Mouse (Mus musculus): ENCODE data around the gene Arsg.

The Arsg gene

DNA sequence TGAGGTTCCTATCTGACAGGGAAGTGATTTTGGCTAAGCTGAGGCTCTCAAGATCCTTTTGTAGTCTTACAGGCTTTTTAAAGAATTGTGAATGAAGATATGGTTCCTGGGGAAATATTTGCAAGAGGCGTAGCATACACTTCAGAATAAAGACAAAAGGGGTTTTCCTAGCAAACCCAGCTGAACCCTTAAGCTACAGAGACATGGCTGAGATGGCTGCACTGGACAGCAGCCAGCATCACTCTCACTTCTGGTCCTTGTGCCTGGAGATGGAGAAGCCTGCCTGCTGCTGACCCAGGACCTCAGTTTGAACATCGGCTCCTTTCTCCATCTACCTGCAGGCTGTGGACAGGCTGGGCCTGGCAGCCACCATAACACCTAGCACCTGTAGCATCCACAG, 101.4 kb downstream of the Arsg start:
- in situ Hi-C loops (cut with MboI; ENCODE audit: unreplicated experiment in 2 of 2), result no loop called here

DNA sequence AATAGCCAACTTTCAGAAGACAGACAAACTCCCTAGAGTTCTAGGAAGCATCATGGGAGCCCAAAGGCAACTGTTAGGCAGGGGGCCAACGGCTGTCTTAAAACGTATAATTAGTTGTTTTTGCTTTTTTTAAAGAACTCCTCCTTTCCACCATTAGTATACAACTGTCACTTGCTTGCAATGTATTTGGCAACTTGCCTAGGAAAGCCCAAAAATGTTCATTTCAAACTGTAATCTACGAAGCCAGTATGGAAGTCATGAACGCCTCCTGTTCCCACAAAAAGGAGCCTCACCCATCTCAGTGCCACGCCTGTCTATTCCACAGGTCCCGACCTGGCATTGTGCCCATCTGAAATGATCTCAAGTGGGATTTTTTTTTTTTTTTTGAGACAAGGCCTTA, 102.7 kb downstream of the Arsg start:
- in situ Hi-C loops (cut with MboI; ENCODE audit: unreplicated experiment in 2 of 2), result no loop called here

DNA sequence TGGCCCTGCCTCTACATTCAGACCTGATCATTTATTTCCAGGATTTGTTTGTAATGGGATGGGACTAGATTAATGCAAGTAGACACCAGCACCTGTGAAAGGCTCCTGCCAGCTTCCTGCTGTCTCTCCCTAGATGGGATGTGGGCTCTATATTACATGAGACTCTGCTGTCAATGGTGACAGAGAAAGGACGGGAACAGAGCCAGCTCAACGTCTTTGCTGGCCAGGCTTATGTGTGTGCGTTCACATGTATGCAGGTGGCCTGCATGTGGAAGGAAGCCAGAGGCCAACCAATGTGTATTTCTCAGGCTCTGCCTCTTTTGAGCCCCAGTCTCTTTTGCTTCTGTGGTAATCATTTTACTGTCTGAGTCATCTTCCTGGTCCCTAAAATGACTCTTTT, 105.4 kb downstream of the Arsg start:
- in situ Hi-C loops (cut with MboI; ENCODE audit: unreplicated experiment in 2 of 2), result no loop called here

DNA sequence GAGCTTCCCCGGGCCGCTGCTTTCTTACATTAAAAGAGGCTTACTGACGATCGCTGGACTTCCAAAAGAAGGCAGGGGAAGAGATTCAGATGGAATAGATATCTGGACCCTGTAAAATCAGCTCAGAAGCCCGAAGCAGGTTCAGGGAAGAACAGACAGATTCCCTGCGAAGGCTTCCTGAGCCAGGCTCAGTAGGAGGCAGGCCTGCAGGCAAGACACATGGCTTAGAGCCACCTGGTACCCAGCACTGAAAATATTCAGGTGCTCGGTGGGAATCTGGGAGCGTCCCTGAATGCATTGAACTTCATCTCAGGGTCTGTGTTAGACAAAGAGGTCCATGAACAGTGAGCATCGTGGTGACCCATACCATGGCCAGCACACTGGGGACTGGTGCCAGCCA, 106.8 kb downstream of the Arsg start:
- in situ Hi-C loops (cut with MboI; ENCODE audit: unreplicated experiment in 2 of 2), result loop anchor here (5.0 kb wide), 2 partner anchors 133 to 333 kb away; no protein-coding TSS in a partner anchor

DNA sequence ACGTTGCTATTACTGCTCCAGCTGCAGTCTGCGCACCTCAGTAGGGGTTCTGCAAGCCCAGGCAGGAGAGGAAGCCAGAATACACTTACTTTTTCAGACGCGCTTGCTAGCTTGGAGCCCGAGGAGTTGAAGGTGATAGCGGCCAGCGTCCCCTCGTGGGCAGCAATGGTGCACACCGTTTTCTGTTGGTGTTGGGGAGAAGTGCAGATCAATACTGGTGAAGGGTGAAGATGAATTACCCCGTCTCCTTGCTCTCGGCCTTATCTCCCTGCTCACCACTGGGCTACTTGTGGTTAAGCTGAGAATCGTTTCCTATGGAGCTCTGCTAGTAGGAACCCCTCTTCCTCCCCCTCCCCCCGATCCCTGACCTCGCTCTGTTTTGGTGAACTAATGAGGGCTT, 110.8 kb downstream of the Arsg start:
- in situ Hi-C loops (cut with MboI; ENCODE audit: unreplicated experiment in 2 of 2), result loop anchor here (5.0 kb wide), 2 partner anchors 137 to 337 kb away; no protein-coding TSS in a partner anchor

DNA sequence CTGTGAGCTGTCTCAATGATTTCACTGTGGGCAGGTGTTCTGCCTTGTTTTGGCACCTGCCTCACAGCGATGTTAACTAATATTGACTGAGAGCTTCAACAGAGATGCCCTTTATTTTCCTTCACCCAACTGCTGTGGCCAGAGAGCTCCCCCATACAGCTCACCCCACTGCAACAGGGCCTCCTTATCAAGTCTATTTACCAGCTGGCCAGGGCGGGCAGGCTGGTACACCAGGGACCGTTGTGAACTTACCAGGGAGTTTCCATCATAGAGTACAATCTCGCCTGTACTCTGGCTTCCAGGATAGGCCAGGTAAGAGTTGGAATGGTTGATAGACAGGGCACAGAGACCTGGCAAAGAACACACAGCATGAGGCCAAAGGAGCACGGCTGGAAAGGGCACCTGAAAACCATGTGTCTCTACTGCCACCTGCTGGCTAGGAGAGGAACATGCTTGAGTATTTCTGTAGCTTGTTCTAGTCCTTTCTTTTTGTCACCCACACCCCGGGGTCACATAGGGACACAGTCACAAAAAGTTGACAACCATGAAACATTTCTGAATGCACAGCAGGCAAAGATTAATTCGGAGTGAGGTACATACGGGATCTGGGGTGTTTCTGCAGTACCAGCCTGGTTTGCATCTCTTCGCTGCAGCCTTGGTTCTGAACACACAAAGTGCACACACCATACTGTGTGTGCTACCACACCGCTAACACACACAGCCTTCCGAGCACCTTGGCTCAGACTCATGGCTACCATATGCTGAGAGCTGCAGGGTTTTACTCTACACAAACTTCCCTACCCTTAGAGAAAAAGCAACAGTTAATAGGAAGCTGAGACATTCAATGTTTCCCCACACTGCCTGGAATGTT, 111.9 kb downstream of the Arsg start:
- in situ Hi-C loops (cut with MboI; ENCODE audit: unreplicated experiment in 2 of 2), result loop anchor here (5.0 kb wide), 4 partner anchors 138 to 338 kb away; no protein-coding TSS in a partner anchor

DNA sequence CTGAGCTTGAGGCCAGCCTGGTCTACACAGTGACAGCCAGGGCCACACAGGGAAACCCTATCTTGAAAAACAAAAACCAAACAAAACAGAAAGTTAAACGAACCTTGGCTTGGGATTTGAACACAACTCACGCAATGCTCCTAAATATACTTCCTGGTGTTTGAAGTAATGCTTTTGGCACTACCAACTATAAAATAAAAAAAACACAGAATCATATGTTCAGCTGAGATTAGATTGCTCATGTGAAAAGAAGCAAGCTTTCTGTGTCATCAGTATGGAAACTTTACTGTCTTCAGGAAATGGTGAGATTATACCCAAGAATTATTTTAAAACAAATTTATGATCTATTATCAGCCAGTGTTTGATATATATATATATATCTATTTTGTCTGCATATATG, 113.2 kb downstream of the Arsg start:
- in situ Hi-C loops (cut with MboI; ENCODE audit: unreplicated experiment in 2 of 2), result loop anchor here (5.0 kb wide), 3 partner anchors 264 to 339 kb away; no protein-coding TSS in a partner anchor

DNA sequence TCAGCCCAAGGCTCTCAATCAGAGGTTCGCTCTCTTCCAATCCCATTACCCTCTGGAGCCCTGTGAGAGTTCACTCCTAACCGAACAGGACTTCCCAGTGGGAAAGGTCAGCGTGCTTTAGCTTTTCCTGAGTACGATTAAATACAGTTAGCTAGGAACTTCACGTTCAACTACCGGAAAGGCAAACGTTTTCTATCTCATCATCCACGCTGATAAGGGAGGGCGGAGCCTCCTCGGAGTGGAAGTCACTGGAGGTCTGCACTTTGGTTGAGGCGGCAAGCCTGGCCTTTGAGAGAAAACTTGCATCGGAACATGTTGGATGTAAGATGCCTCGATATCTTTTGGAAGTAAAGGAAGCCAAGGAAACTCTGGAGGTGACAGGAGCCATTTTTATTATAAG, 113.8 kb downstream of the Arsg start:
- in situ Hi-C loops (cut with MboI; ENCODE audit: unreplicated experiment in 2 of 2), result loop anchor here (5.0 kb wide), 3 partner anchors 265 to 340 kb away; no protein-coding TSS in a partner anchor

DNA sequence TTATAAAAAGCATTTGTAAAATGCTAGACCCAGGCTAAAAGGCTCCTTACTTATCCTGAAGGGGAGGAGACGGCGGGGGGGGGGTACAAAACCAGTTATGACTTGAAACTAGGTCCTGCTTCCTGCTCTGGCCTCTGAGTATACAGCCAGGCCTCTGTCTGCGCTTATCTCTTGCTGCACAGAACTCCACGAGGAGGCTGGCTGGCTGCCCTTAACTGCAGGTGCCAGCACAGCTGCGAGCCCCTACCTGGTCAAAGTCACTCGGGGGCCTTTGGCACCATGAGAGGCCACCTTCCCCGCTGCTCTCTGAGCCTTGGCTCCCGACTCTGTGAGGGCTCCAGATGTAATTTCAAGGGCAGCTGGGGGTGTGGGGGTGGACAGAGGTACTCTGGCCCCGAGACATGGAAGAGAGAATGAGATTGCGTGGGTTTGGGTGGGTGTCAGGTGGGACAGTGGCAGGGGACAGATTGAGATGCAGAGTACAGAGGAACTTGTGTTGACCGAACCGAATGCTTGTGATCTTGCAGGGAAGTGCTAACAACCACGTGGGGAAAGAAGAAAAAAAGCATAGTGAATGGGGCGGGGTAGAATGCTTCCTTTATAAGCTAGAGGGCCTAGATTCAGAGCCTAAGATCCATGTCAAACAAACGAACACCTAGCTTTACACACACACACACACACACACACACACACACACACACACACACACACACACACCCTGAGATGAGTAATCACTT, 114.6 kb downstream of the Arsg start:
- in situ Hi-C loops (cut with MboI; ENCODE audit: unreplicated experiment in 2 of 2), result loop anchor here (5.0 kb wide), 3 partner anchors 266 to 341 kb away; no protein-coding TSS in a partner anchor

DNA sequence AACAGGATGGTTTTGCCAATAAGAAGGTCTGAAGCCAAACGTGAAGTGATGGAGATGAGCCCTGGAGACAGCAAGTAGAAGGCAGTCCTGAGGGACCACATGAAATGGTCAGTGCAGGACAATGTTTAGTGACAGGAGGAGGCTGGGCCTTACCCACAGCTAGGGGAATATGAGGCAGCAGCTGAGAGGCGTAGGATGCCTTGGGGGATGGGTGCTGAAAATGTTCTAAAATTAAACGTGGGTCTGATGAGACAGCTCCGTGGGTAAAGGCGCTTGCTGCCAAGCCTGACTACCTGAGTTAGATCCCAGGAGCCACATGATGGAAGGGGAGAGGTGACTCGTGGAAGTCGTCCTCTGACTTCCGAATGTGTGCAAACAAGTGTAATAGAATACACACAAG, 116.8 kb downstream of the Arsg start:
- in situ Hi-C loops (cut with MboI; ENCODE audit: unreplicated experiment in 2 of 2), result no loop called here

DNA sequence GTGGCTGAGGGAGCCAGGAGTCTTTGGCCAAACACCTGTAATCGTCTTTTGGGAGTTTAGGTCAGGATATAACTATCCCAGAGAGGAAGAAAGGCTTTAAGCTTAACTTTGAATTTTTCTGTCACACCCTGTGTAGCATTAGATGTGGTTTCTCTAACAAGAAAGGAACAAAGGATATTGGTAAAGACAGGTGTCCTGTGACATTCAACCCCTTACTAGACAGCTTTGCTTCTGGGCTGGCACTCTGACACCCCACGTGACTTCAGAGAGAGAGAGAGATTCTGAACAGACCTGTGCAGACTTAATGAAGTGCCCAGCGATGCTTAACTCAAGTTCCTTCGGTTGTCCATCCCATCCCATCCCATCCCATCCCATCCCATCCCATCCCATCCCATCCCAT, 118.3 kb downstream of the Arsg start:
- in situ Hi-C loops (cut with MboI; ENCODE audit: unreplicated experiment in 2 of 2), result no loop called here

DNA sequence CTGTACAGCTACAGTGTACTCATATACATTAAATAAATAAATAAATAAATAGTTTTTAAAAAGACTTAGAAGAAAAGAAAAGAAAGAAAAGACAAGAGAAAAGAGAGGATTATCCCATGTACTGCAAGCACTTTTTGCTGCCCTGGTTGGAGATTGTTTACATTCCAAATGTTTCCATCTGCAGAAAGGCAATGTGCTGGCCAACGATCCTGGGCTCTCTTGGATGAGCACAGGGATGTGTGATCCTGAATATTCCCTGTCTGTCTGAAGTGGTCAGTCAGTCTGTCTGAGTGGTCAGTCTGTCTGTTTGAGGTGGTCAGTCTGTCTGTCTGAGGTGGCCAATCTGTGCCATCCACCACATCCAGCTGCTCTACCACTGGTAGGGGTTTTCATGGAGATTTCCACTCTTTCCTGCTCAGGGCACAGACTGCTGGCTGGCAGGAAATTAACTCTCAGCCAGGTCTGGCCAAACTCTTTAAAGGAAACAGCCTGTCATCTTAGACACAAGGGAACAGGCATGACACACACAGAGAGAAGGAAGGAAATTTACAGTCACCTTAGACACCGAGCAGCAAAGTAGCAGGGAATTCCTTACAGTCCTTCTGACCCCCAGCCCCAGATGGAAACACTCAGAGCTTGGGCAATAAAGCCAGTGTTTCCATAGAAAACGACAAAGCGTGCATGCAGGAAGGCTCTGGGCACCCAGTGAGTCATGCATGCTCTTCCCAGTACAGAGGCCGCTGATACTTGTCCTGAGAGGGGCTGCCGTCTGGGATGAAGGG, 120.2 kb downstream of the Arsg start:
- in situ Hi-C loops (cut with MboI; ENCODE audit: unreplicated experiment in 2 of 2), result no loop called here

DNA sequence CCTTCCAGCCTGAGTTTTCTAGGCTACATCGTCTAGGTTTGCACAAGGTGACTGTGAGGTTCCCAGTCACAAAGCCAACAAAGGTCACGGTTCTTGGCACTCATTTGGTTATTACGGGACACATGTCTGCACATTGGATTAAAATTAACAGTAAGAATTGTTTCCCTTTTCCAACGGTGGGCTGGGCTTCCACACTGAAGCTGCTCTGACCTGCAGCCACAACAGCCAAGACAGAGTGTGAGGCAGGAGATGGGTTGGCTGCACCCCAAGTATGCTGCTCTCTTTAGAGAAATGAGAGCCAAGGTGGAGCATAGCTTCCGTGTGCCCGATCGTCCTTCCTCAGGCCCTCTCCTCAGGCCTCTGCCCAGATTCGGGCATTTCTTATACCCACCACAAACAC, 121.6 kb downstream of the Arsg start:
- in situ Hi-C loops (cut with MboI; ENCODE audit: unreplicated experiment in 2 of 2), result no loop called here

DNA sequence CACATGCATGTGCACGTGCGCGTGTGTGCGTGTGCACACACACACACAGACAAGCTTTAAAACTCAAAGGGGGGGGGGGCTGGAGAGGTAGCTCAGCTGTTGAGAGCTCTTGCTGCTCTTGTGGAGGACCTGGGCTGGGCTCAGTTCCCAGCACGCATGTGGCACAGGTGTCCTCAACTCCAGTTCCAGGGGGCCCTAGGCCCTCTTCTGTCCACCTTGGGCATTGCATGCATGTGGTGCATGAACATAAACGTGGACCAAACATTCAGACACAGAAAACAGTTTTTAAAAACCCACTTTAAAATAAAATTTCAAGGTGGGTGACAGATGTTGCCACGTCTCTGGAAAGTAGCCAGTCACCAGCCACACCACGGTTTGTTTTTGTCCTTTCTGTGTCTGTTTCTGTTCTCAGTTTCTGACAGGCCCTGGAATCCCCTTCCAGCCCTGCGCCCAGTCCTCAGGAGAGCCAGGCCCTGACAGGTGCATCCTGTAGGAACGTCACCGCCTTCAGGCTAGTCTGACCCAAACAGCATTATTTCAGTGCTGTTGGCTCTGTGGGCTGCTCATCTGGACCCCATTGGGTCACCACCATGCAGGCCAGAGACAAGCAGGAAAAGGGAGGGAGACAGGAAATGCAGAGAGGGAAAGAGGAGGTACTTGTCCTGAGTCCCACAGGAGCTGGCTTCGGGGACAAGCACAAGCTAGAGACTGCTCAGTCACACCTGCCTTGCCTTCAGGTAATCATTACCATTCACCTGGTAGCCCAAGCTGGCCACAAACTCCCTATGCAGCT, 125.8 kb downstream of the Arsg start:
- in situ Hi-C loops (cut with MboI; ENCODE audit: unreplicated experiment in 2 of 2), result no loop called here

DNA sequence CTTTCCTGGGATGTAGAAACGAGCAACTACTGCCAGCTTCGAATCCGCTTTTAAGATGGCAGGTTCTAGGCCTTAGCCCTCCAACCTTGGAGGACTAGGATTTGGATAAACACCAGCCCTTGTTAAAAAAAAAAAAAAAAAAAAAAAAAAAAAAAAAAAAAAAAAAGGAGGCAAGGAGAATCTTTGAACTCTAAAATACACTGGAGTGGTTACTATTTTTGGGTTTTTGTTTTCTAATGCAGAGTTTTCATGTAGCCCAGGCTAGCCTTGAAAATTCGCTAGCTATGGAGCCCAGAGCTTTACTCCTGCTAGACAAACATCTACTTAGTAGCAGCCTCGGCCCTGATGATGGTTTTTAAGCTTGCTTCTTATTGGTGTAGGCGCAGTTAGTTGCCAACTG, 134.4 kb downstream of the Arsg start:
- in situ Hi-C loops (cut with MboI; ENCODE audit: unreplicated experiment in 2 of 2), result loop anchor here (25.0 kb wide), 1 partner anchor 1745 kb away; no protein-coding TSS in a partner anchor

DNA sequence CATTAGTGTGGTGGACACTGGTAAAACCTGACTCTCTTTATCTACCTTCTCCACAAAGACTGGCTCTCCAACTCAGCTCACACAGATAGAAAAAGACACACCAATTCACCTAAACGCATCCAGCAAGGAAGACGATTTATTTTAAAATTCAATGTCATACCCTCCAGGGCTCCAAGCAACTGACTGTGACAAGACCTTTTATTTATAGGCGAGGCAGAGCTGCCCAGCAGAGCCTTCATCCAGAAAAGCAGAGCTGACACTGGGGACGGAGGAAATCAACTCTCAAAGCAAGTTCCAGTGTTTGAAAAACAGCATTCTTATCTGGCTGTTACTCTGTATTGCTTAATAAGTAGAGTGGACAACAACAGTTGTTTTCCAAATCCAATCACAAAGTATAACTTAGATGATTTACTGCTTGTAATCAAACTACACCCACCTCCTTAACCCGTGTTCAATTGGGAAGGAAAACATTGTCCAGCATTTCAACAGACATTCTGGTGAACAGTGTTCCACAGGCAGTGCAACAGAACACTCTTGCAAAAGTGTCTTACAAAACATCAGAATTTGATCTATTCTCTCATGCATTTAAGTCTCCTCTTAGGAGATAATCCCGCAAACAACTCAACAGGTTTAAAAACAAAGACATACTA, 135.9 kb downstream of the Arsg start:
- in situ Hi-C loops (cut with MboI; ENCODE audit: unreplicated experiment in 2 of 2), result loop anchor here (25.0 kb wide), 1 partner anchor 1747 kb away; no protein-coding TSS in a partner anchor

DNA sequence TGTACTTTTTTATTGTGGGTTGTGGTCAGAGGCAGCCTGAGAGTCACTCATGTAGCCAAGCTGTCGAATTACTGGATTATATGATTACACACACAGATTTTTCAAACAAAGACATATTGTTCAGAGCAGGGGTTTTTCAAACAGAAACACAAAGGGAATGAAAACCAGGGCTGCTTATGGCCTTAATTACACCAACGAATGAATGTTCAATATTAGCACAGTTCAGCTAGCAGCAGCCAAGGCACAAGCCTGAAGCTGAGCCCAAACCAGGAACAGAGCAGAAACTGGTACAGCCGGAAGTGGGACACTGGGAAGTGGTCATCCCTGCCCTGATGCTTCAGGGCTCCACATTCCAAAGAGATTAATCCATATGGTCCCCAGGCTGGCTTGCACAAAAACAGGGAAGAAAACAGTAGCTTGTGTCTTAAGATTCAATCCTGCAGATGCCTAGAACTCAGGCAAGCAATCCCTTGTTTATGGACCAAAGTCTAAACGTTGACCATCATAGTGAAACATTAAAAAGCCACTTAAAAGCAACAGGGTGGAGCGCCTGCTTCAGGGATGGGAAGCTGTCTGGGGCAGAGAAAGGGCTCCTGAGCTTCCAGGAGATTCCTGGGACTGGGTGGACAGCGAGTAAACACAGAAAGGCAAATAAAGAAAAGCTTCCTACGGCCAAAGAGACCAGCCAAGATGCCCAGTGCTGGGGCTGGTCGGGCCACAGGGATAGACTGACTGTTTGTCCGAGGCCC, 137.0 kb downstream of the Arsg start:
- in situ Hi-C loops (cut with MboI; ENCODE audit: unreplicated experiment in 2 of 2), result loop anchor here (10.0 to 25.0 kb wide), 2 partner anchors 255 to 1748 kb away; no protein-coding TSS in a partner anchor

DNA sequence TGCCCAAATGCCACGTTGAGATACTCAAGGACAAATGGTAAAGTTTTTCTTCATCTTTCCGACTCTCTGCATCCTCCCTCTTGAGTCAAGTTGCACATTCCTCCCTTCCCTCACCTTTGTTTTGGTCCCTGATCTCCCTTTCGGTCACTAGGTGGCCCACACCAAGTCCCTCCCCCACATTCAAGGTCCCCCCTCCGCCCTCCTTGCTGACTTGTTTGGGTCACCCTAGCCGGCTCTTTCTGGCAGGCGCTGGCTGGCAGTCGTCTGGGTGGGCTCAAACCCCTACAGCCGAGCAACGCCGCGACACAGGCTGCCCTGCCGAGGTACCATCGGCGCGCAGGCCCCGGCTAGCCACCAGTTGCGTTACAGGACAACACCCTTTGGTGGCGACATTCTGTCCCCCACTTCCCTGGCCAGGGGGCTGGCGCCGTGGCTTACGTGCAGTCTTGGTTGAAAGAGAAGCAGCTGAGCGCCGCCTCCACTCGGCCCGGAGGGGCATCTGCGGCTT, 137.7 kb downstream of the Arsg start:
- in situ Hi-C loops (cut with MboI; ENCODE audit: unreplicated experiment in 2 of 2), result loop anchor here (10.0 to 25.0 kb wide), 2 partner anchors 254 to 1749 kb away; no protein-coding TSS in a partner anchor
